Mouse (Mus musculus) forebrain, embryonic 12.5 days (tissue): Measurements from ENCODE around the gene Mlxip. TPM values are rescaled to one million over a fixed set of nuclear protein-coding genes. Genes with fewer than 3 reads are reported as not detected.
A peak's percentile ranks its signal among the peaks of the same experiment; 100 is the strongest.

ENCODE experiments used
- ATAC-seq: fragments of 200-750 bp; cut with Nextera tagmentation; 2 replicates; pipeline ENCODE4 v1.8.0; 2017; ENCODE audit warnings: moderate TSS enrichment; ENCODE audit not compliant: low FRiP score
- H3K27ac ChIP-seq: fragments of 300-500 bp; sonication (generic); 2 replicates; pipeline ENCODE4 v1.5.1; 2016; ENCODE audit warnings: mild to moderate bottlenecking
- H3K27me3 ChIP-seq: fragments of 300-500 bp; sonication (generic); 2 replicates; pipeline ENCODE4 v1.6.1; 2016; ENCODE audit warnings: mild to moderate bottlenecking
- H3K36me3 ChIP-seq: fragments of 300-500 bp; sonication (generic); replicated peaks from 2 replicates; pipeline ENCODE4 v1.6.1; 2016; ENCODE audit warnings: mild to moderate bottlenecking
- H3K4me1 ChIP-seq: fragments of 300-500 bp; sonication (generic); 2 replicates; pipeline ENCODE4 v1.6.1; 2016
- H3K4me2 ChIP-seq: fragments of 300-500 bp; sonication (generic); 2 replicates; pipeline ENCODE4 v1.6.1; 2016; ENCODE audit warnings: mild to moderate bottlenecking, moderate library complexity
- H3K4me3 ChIP-seq: fragments of 300-500 bp; sonication (generic); replicated peaks from 2 replicates; pipeline ENCODE4 v1.5.1; 2016; ENCODE audit warnings: mild to moderate bottlenecking
- H3K9ac ChIP-seq: fragments of 300-500 bp; sonication (generic); 2 replicates; pipeline ENCODE4 v1.6.1; 2016; ENCODE audit warnings: mild to moderate bottlenecking
- H3K9me3 ChIP-seq: fragments of 300-500 bp; sonication (generic); 2 replicates; pipeline ENCODE4 v1.6.1; 2016
- WGBS: fragments of 180-500 bp; shearing (Covaris S2); methylation state at CpG from one replicate; pipeline ENCODE4 v1.1.7; 2016; 5-methylcytosine and 5-hydroxymethylcytosine counted together
- polyA plus RNA-seq: library from polyadenylated mRNA; unstranded; fragments of >200 nt; fragmentation: Nextera tagmentation; extraction: Ambion mirVana; gene quantifications from 2 replicates; pipeline ENCODE4 v1.2.1, GENCODE M21; 2016

The Mlxip gene
- polyA plus RNA-seq, 1 experiment from 2014 or later: 19.0 TPM

- 75% methylated on average over 4 of the region's 4 CpGs for WGBS
- ATAC-seq: no peak
- no peak overlapping the region for H3K9ac ChIP-seq
Measured at GRCm38 (mm10) chr5:123439941-123440340, 45.3 kb downstream of the Mlxip start.

GRCm38 (mm10) chr5:123440664-123441063, 46.1 kb downstream of the Mlxip start:
- Histone ChIP-seq H3K4me2 (no peak overlapping the region), H3K9ac (no peak overlapping the region), H3K27ac (no peak overlapping the region), H3K9me3 (no peaks in the 10 kb centered on the region), H3K27me3 (no peaks in the 10 kb centered on the region), H3K4me1 (peaks cover 6% of the 10 kb centered on the region), H3K36me3 (peaks cover 39% of the 10 kb centered on the region), H3K4me3 (no peak overlapping the region)
- no peak for ATAC-seq
- WGBS: 76% methylated on average over 4 of the region's 4 CpGs

More at GRCm38 (mm10) chr5:123439941-123440340, 45.3 kb downstream of the Mlxip start:
- Histone ChIP-seq H3K36me3 (peaks cover 33% of the 10 kb centered on the region), H3K27me3 (no peaks in the 10 kb centered on the region), H3K4me1 (peaks cover 7% of the 10 kb centered on the region), H3K27ac (no peak overlapping the region), H3K4me2 (no peak overlapping the region), H3K9me3 (no peaks in the 10 kb centered on the region), H3K4me3 (no peak overlapping the region)

- peaks cover 51% of the 10 kb centered on the region for H3K36me3 ChIP-seq
Measured at GRCm38 (mm10) chr5:123442283-123442682, 47.7 kb downstream of the Mlxip start.

GRCm38 (mm10) chr5:123444069-123444468, 49.5 kb downstream of the Mlxip start:
- no peak for ATAC-seq
- H3K4me3 ChIP-seq: no peak overlapping the region
- no peak overlapping the region for H3K9ac ChIP-seq
- no peaks in the 10 kb centered on the region for H3K27me3 ChIP-seq
- no peaks in the 10 kb centered on the region for H3K9me3 ChIP-seq
- WGBS: 51% methylated on average over 4 of the region's 4 CpGs
- no peak overlapping the region for H3K27ac ChIP-seq
- no peak overlapping the region for H3K4me2 ChIP-seq
- no peaks in the 10 kb centered on the region for H3K4me1 ChIP-seq
- peaks cover 62% of the 10 kb centered on the region for H3K36me3 ChIP-seq

More at GRCm38 (mm10) chr5:123442283-123442682, 47.7 kb downstream of the Mlxip start:
- no peak for ATAC-seq
- H3K27me3 ChIP-seq: no peaks in the 10 kb centered on the region
- no peaks in the 10 kb centered on the region for H3K9me3 ChIP-seq
- no peak overlapping the region for H3K4me2 ChIP-seq
- no peak overlapping the region for H3K9ac ChIP-seq
- H3K27ac ChIP-seq: no peak overlapping the region
- WGBS: 95% methylated on average over 3 of the region's 3 CpGs
- H3K4me3 ChIP-seq: no peak overlapping the region
- H3K4me1 ChIP-seq: no peaks in the 10 kb centered on the region

- H3K4me1 ChIP-seq: no peaks in the 10 kb centered on the region
- peaks cover 69% of the 10 kb centered on the region for H3K36me3 ChIP-seq
- no peak overlapping the region for H3K27ac ChIP-seq
- no peak for ATAC-seq
- no peak overlapping the region for H3K4me2 ChIP-seq
- H3K9me3 ChIP-seq: no peaks in the 10 kb centered on the region
- H3K4me3 ChIP-seq: no peak overlapping the region
- 88% methylated on average over 5 of the region's 5 CpGs for WGBS
- H3K27me3 ChIP-seq: no peaks in the 10 kb centered on the region
- H3K9ac ChIP-seq: no peak overlapping the region
Measured at GRCm38 (mm10) chr5:123444849-123445334, 50.3 kb downstream of the Mlxip start.

- Histone ChIP-seq H3K4me2 (no peak overlapping the region), H3K4me3 (no peak overlapping the region), H3K4me1 (no peaks in the 10 kb centered on the region), H3K27ac (no peak overlapping the region), H3K36me3 (peaks cover 81% of the 10 kb centered on the region), H3K9ac (no peak overlapping the region), H3K9me3 (no peaks in the 10 kb centered on the region), H3K27me3 (no peaks in the 10 kb centered on the region)
- ATAC-seq: no peak
- 96% methylated on average over 7 of the region's 7 CpGs for WGBS
Measured at GRCm38 (mm10) chr5:123451886-123452285, 57.3 kb downstream of the Mlxip start.

GRCm38 (mm10) chr5:123461420-123461819, 66.8 kb downstream of the Mlxip start:
- Histone ChIP-seq H3K9me3 (no peaks in the 10 kb centered on the region), H3K9ac (no peak overlapping the region), H3K4me1 (no peaks in the 10 kb centered on the region), H3K27ac (no peak overlapping the region), H3K27me3 (no peaks in the 10 kb centered on the region), H3K4me2 (no peak overlapping the region), H3K4me3 (no peak overlapping the region), H3K36me3 (no peaks in the 10 kb centered on the region; the same call in 1 of the 2 replicates)
- WGBS: 60% methylated on average over 5 of the region's 5 CpGs
- no peak for ATAC-seq

- H3K27me3 ChIP-seq: no peaks in the 10 kb centered on the region
- no peaks in the 10 kb centered on the region for H3K9me3 ChIP-seq
- no peak overlapping the region for H3K9ac ChIP-seq
- no peak overlapping the region for H3K4me3 ChIP-seq
- 80% methylated on average over 1 of the region's 1 CpGs for WGBS
- no peak for ATAC-seq
- H3K36me3 ChIP-seq: no peaks in the 10 kb centered on the region
- H3K4me2 ChIP-seq: no peak overlapping the region
- no peaks in the 10 kb centered on the region for H3K4me1 ChIP-seq
- no peak overlapping the region for H3K27ac ChIP-seq
Measured at GRCm38 (mm10) chr5:123464638-123465037, 70.0 kb downstream of the Mlxip start.

GRCm38 (mm10) chr5:123470784-123471400, 76.3 kb downstream of the Mlxip start:
- WGBS: 74% methylated on average over 10 of the region's 10 CpGs
- no peak overlapping the region for H3K4me3 ChIP-seq

GRCm38 (mm10) chr5:123473817-123474216, 79.2 kb downstream of the Mlxip start:
- Histone ChIP-seq H3K9ac (no peak overlapping the region), H3K4me1 (no peaks in the 10 kb centered on the region; the same call in 1 of the 2 replicates), H3K4me2 (no peak overlapping the region), H3K27me3 (no peaks in the 10 kb centered on the region), H3K27ac (no peak overlapping the region), H3K9me3 (no peaks in the 10 kb centered on the region), H3K4me3 (no peak overlapping the region), H3K36me3 (no peaks in the 10 kb centered on the region)
- no peak for ATAC-seq
- WGBS: 74% methylated on average over 5 of the region's 5 CpGs

More at GRCm38 (mm10) chr5:123470784-123471400, 76.3 kb downstream of the Mlxip start:
- Histone ChIP-seq H3K9me3 (no peaks in the 10 kb centered on the region), H3K36me3 (no peaks in the 10 kb centered on the region), H3K9ac (no peak overlapping the region), H3K27ac (no peak overlapping the region), H3K27me3 (no peaks in the 10 kb centered on the region), H3K4me2 (no peak overlapping the region), H3K4me1 (no peaks in the 10 kb centered on the region; the same call in 1 of the 2 replicates)
- no peak for ATAC-seq

- no peaks in the 10 kb centered on the region for H3K36me3 ChIP-seq
- H3K27me3 ChIP-seq: peaks cover 8% of the 10 kb centered on the region; the same call in 1 of the 2 replicates
- no peak overlapping the region for H3K4me3 ChIP-seq
- no peak overlapping the region for H3K27ac ChIP-seq
- no peak overlapping the region for H3K9ac ChIP-seq
- H3K4me2 ChIP-seq: no peak overlapping the region
- WGBS: 90% methylated on average over 11 of the region's 11 CpGs
- H3K9me3 ChIP-seq: no peaks in the 10 kb centered on the region
- ATAC-seq: no peak
- H3K4me1 ChIP-seq: peaks cover 8% of the 10 kb centered on the region
Measured at GRCm38 (mm10) chr5:123487659-123488395, 93.2 kb downstream of the Mlxip start.

GRCm38 (mm10) chr5:123489112-123489785, 94.7 kb downstream of the Mlxip start, which contains the start of the genes Lrrc43 and Il31:
Gene Lrrc43 (plus strand): TSS chr5:123489305.
Gene Il31 (minus strand): TSS chr5:123489489.
- peaks cover 8% of the 10 kb centered on the region; the same call in 1 of the 2 replicates for H3K27me3 ChIP-seq
- no peak within 1 kb of the TSS for H3K27ac ChIP-seq
- H3K4me2 ChIP-seq: peak within 1 kb of the TSS; percentile 56
- peaks cover 8% of the 10 kb centered on the region for H3K4me1 ChIP-seq
- no peaks in the 10 kb centered on the region for H3K36me3 ChIP-seq
- 6% methylated on average over 25 of the region's 25 CpGs for WGBS
- peak; percentile 69 for ATAC-seq
- peak within 1 kb of the TSS; percentile 25 for H3K4me3 ChIP-seq
- peak within 1 kb of the TSS; percentile 33; the same call in 1 of the 2 replicates for H3K9ac ChIP-seq
- no peaks in the 10 kb centered on the region for H3K9me3 ChIP-seq
